Mouse (Mus musculus): ENCODE results near the gene Tspear. TPM values are rescaled to one million over a fixed set of nuclear protein-coding genes. Genes with fewer than 3 reads are reported as not detected.
"Not testable (repeated sequence)": the region's sequence is repeated elsewhere in the genome, so short reads cannot be mapped to it uniquely, and the experiment has no call there.

The Tspear gene
- polyA plus RNA-seq, 1 experiment: not detected

DNA sequence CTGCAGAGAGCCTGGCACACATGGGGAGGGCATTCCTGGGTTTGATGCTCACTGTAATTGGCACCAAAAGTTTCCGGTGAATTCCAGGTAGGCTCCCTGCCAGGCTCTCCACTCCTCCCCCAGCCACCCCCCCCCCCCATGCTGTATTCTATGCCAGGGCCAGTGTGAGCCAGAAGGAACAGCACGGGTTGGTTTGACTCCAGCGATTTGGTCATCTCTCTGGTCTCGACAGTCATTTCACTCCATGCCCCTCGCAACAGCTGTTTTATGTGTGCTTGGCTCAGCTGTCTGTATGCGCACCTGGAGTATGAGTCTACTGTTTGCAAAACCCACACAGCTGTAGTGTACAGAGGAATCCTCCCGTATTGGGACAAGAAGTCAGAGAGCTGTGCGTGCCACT is 20.0 kb upstream of the Tspear start:
- Histone ChIP-seq H3K27ac (ENCODE audit: insufficient read depth, low read depth, low read length) (no peak overlapping the region), H3K4me3 (ENCODE audit: insufficient read depth, low read length) (no peak overlapping the region), H3K4me1 (ENCODE audit: control insufficient read depth, insufficient read depth, low read length) (peaks cover 14% of the 10 kb centered on the region)
- TF ChIP-seq POLR2A (IDR thresholded peaks at IDR 0.05; ENCODE audit: borderline replicate concordance, low read depth, low read length) (no peak), CTCF (IDR thresholded peaks at IDR 0.05; ENCODE audit: low read depth, low read length) (no peak)

DNA sequence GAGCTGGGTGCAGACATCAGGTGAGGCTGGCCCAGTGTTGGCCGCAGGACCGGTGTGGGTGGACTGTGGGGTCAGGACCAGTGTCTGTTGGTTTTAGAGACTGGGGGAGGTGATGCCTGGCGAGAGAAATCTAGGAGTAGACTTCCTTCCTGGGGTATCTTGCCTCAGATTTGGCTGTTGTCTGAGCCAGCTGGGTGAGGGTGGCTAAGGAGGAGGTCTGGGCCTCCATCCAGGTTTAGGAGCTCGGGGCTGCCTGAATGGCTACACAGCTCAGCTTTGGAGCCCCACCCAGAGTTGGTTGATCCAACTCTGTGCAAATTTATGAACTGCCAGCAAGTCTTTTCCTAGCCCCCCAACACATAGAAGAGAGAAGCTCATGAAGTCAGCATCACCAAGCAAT is 19.0 kb upstream of the Tspear start:
- Histone ChIP-seq H3K27ac (ENCODE audit: insufficient read depth, low read depth, low read length) (no peak overlapping the region), H3K4me3 (ENCODE audit: insufficient read depth, low read length) (no peak overlapping the region), H3K4me1 (ENCODE audit: control insufficient read depth, insufficient read depth, low read length) (peaks cover 10% of the 10 kb centered on the region)
- TF ChIP-seq CTCF (IDR thresholded peaks at IDR 0.05; ENCODE audit: low read depth, low read length) (no peak), POLR2A (IDR thresholded peaks at IDR 0.05; ENCODE audit: borderline replicate concordance, low read depth, low read length) (no peak)

DNA sequence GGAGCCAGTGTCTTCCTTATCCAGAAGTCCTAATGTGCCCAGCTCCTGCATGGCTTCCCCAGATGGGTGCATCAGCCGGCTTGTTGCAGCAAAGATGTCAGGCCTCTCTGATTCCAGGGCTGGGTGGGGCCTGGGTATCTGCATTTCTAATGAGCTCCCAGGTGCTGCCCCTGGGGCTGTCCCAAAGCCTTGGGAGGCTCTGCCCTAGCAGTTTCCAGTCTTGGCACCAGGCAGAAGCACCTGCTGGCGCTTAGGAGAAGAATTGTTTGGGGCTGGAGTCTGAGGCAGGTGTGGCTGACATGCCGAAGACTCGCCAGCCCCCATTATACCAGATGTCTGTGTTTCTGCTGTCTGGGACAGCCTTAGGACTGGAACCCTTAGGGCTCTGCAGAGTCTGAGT is 15.7 kb upstream of the Tspear start:
- Histone ChIP-seq H3K4me1 (ENCODE audit: control insufficient read depth, insufficient read depth, low read length) (no peaks in the 10 kb centered on the region), H3K4me3 (ENCODE audit: insufficient read depth, low read length) (no peak overlapping the region), H3K27ac (ENCODE audit: insufficient read depth, low read depth, low read length) (no peak overlapping the region)
- no peak for TF ChIP-seq CTCF (IDR thresholded peaks at IDR 0.05; ENCODE audit: low read depth, low read length)
- no peak for TF ChIP-seq POLR2A (IDR thresholded peaks at IDR 0.05; ENCODE audit: borderline replicate concordance, low read depth, low read length)

DNA sequence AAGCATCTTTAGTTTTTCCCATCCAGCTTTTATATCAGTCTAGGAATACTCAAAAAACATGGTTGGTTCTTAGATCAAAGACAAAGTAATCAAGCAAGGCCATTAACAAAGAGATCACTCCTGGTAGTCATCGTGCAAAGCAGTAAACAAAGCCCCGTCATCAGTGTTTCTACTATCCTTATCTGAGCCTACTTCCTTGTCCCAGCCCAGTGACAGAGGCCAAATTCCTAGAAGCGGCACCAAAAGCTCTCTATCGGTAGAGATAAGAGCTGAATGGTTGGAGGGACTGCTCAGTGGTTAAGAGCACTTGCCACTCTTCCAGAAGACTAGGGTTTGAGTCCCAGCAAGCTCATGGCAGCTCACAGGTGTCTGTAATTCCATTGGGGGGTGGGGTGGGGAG is 14.8 kb upstream of the Tspear start:
- TF ChIP-seq POLR2A (IDR thresholded peaks at IDR 0.05; ENCODE audit: borderline replicate concordance, low read depth, low read length): no peak
- no peak for TF ChIP-seq CTCF (IDR thresholded peaks at IDR 0.05; ENCODE audit: low read depth, low read length)
- Histone ChIP-seq H3K27ac (ENCODE audit: insufficient read depth, low read depth, low read length) (no peak overlapping the region), H3K4me1 (ENCODE audit: control insufficient read depth, insufficient read depth, low read length) (no peaks in the 10 kb centered on the region), H3K4me3 (ENCODE audit: insufficient read depth, low read length) (no peak overlapping the region)

DNA sequence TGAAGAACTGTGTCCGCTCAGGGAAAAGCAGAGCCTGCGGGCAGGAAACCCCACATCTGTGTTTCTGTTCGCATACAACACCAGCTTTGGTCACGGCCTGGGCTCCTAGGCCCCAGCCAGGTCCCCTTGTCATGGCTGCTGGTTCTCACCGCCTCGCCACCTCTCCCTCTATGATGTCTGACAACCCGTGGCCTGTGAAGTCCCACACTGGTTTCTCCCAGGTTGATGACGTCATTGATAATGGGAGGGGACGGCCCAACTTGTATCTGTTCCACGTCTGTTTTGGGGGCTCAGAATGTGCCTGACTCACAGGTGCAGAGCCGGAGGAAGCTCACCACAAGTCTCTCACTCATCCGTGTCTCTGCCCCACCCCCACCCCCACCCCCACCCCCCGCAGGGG is 12.6 kb upstream of the Tspear start:
- H3K4me3 ChIP-seq (ENCODE audit: insufficient read depth, low read length): no peak overlapping the region
- TF ChIP-seq CTCF (IDR thresholded peaks at IDR 0.05; ENCODE audit: low read depth, low read length) (no peak), POLR2A (IDR thresholded peaks at IDR 0.05; ENCODE audit: borderline replicate concordance, low read depth, low read length) (no peak)
- no peak overlapping the region for H3K27ac ChIP-seq (ENCODE audit: insufficient read depth, low read depth, low read length)
- no peaks in the 10 kb centered on the region for H3K4me1 ChIP-seq (ENCODE audit: control insufficient read depth, insufficient read depth, low read length)

DNA sequence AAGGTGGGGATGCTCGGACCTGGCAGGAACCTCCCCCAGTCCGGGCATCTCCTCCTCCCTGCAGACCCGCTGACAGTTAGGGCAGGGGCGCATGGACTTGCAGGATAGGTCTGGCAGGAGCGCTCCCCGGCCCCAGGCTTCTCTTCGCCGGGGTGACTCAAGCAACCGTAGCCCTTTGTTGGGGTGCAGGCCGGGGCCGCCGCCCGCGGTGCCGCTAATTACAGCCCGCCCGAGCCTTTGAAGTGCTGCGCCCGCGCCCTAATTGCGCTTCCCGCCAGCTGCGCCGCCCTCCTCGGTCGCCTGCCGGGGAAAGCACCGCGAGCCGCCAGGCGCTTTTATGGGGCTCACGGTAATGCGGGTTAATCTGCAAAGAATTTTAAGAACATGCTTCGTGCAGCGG is 8.8 kb upstream of the Tspear start:
- no peak overlapping the region for H3K4me3 ChIP-seq (ENCODE audit: insufficient read depth, low read length)
- TF ChIP-seq CTCF (IDR thresholded peaks at IDR 0.05; ENCODE audit: low read depth, low read length) (no peak), POLR2A (IDR thresholded peaks at IDR 0.05; ENCODE audit: borderline replicate concordance, low read depth, low read length) (no peak)
- no peak overlapping the region for H3K27ac ChIP-seq (ENCODE audit: insufficient read depth, low read depth, low read length)
- no peaks in the 10 kb centered on the region for H3K4me1 ChIP-seq (ENCODE audit: control insufficient read depth, insufficient read depth, low read length)

DNA sequence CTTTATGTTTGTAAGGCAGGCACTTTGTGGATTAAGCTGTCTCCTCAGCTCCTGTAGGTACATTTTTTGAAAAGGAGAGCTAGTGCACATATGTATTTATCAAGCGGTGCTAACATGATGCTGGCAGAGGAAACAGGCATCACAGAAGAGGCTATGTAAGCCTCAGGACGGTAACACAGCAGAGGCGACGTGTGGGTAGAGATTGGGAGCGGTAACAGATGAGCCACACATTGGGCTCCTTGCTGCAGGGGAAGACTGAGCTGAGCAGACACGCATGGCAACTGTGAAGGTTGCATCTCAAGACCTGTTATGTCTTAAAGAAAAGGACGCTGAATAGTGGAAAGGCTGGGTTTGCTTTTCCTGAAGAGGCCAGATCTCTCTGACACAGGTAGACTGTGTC is 3.4 kb upstream of the Tspear start:
- no peak overlapping the region for H3K4me3 ChIP-seq (ENCODE audit: insufficient read depth, low read length)
- TF ChIP-seq CTCF (IDR thresholded peaks at IDR 0.05; ENCODE audit: low read depth, low read length) (no peak), POLR2A (IDR thresholded peaks at IDR 0.05; ENCODE audit: borderline replicate concordance, low read depth, low read length) (no peak)
- H3K27ac ChIP-seq (ENCODE audit: insufficient read depth, low read depth, low read length): no peak overlapping the region
- no peaks in the 10 kb centered on the region for H3K4me1 ChIP-seq (ENCODE audit: control insufficient read depth, insufficient read depth, low read length)

DNA sequence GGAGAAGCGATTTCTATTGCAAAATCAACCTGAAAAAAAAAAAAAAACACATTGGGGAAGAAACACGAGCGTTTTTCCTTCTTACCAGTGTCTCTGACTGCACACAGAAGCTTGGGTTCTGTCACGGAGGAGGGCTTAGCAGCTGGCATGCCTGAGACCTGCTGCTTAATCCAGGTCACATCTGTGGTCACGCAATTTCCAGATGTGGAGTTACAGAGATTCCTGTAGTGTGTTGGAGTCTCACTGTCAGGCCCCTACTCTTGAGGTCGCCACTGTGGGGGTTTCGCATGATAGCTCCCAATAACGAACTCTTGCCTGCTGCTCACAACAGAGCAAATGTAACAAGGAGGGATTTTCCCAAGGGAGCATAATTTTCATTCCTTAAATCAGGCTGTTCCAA is 2.2 kb upstream of the Tspear start:
- Histone ChIP-seq H3K4me3 (ENCODE audit: insufficient read depth, low read length) (no peak overlapping the region), H3K4me1 (ENCODE audit: control insufficient read depth, insufficient read depth, low read length) (no peaks in the 10 kb centered on the region), H3K27ac (ENCODE audit: insufficient read depth, low read depth, low read length) (no peak overlapping the region)
- TF ChIP-seq POLR2A (IDR thresholded peaks at IDR 0.05; ENCODE audit: borderline replicate concordance, low read depth, low read length) (no peak), CTCF (IDR thresholded peaks at IDR 0.05; ENCODE audit: low read depth, low read length) (no peak)

DNA sequence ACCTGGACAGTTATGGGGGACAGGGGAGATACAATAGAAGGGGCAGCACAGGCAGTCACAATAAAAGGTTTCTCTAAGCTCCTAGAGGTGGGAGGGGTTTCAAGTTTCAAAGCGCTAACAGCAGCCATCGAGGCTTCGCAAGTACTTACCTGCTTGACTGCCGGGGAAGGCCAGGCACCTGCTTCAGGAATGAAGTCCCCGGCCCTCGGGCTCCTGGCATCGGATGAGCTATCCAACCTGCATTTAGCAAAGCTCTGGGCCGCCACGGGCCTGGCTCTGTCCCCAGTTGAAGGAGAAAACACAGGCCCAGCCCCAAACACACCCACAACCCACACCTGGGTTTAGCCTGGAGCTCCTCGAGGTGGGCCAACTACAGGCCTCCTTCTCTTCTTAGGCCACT is 652 bp downstream of the Tspear start:
- H3K27ac ChIP-seq (ENCODE audit: insufficient read depth, low read depth, low read length): no peak overlapping the region
- TF ChIP-seq CTCF (IDR thresholded peaks at IDR 0.05; ENCODE audit: low read depth, low read length) (no peak), POLR2A (IDR thresholded peaks at IDR 0.05; ENCODE audit: borderline replicate concordance, low read depth, low read length) (no peak)
- no peaks in the 10 kb centered on the region for H3K4me1 ChIP-seq (ENCODE audit: control insufficient read depth, insufficient read depth, low read length)
- H3K4me3 ChIP-seq (ENCODE audit: insufficient read depth, low read length): no peak overlapping the region

DNA sequence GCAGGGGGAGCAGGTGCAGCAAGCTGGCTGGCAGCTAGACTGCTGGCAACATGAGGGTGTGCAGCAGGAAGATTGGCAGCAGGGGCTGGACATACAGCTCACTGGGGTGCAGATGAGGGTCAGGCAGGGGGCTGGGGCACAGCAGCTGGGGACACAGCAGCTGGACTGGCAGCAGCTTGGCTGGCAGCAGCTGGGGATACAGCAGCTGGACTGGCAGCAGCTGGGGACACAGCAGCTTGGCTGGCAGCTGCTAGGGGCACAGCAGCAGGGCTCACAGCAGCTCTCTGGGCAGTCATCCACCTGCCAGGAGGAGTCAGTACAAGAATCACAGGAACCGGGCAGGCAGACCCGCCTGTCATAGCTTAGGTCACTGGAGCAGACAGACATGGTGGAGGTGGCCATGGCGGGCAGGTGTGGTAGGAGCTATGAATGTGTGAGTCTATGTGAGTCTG is 4.0 kb downstream of the Tspear start, which contains the start of gene Gm19402:
Gene Gm19402 (minus strand): TSS at position 402 of the 452 bp plus-strand sequence.
- H3K4me1 ChIP-seq (ENCODE audit: control insufficient read depth, insufficient read depth, low read length); H3K27ac ChIP-seq (ENCODE audit: insufficient read depth, low read depth, low read length); H3K4me3 ChIP-seq (ENCODE audit: insufficient read depth, low read length): not testable (repeated sequence)

DNA sequence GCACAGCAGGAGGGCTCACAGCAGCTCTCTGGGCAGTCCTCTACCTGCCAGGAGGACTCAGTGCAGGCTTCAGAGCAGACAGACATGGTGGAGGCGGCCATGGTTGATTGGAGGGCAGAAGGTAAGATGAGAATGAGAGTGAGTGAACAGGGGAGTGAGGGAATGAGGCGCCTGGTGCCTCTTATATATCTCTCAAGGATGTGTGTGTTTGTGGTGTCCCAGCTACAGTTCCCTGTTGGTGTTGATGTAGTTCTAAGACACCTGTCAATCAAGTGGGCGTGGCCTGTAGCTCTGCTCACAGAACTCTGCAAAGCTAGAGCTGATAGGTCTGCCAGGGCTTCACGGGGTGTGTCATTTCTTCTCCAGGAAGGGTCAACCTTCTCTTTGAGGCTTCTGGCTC is 10.8 kb downstream of the Tspear start, which contains the start of gene Gm9508:
Gene Gm9508 (minus strand): TSS at position 101 of the 400 bp plus-strand sequence.
- Histone ChIP-seq H3K4me1 (ENCODE audit: control insufficient read depth, insufficient read depth, low read length) (no peaks in the 10 kb centered on the region), H3K4me3 (ENCODE audit: insufficient read depth, low read length) (no peak within 1 kb of the TSS), H3K27ac (ENCODE audit: insufficient read depth, low read depth, low read length) (no peak within 1 kb of the TSS)
- TF ChIP-seq CTCF (IDR thresholded peaks at IDR 0.05; ENCODE audit: low read depth, low read length): no peak
- TF ChIP-seq POLR2A (IDR thresholded peaks at IDR 0.05; ENCODE audit: borderline replicate concordance, low read depth, low read length): no peak
